Mouse (Mus musculus) brain, embryonic 14.5 days (tissue): ENCODE results near the gene Ecm1. TPM values are rescaled to one million over a fixed set of nuclear protein-coding genes. Genes with fewer than 3 reads are reported as not detected.

Experiments used
- DNase-seq: peaks from one replicate; pipeline ENCODE4 v3.0.0-alpha.2; 2011; ENCODE audit warnings: low read depth
- CTCF ChIP-seq: fragments of 200-500 bp; IDR thresholded peaks from 2 replicates; pipeline ENCODE4 v1.5.1; 2012; ENCODE audit warnings: inconsistent platforms, mild to moderate bottlenecking, moderate library complexity, borderline replicate concordance; ENCODE audit not compliant: insufficient read depth, insufficient read length; ENCODE audit errors: extremely low read depth
- POLR2A ChIP-seq: fragments of 200-500 bp; IDR thresholded peaks from 2 replicates; pipeline ENCODE4 v1.6.1; 2012; ENCODE audit warnings: mild to moderate bottlenecking, inconsistent platforms, borderline replicate concordance; ENCODE audit not compliant: poor library complexity, insufficient read depth, insufficient read length, severe bottlenecking; ENCODE audit errors: extremely low read depth
- polyA plus RNA-seq: library from polyadenylated mRNA; depleted of rRNA; stranded (reverse); fragments of >200 nt; gene quantifications from 2 replicates; pipeline ENCODE4 v1.2.3, GENCODE M21; 2012

The Ecm1 gene
- polyA plus RNA-seq, 1 experiment: 20.2 TPM

DNA sequence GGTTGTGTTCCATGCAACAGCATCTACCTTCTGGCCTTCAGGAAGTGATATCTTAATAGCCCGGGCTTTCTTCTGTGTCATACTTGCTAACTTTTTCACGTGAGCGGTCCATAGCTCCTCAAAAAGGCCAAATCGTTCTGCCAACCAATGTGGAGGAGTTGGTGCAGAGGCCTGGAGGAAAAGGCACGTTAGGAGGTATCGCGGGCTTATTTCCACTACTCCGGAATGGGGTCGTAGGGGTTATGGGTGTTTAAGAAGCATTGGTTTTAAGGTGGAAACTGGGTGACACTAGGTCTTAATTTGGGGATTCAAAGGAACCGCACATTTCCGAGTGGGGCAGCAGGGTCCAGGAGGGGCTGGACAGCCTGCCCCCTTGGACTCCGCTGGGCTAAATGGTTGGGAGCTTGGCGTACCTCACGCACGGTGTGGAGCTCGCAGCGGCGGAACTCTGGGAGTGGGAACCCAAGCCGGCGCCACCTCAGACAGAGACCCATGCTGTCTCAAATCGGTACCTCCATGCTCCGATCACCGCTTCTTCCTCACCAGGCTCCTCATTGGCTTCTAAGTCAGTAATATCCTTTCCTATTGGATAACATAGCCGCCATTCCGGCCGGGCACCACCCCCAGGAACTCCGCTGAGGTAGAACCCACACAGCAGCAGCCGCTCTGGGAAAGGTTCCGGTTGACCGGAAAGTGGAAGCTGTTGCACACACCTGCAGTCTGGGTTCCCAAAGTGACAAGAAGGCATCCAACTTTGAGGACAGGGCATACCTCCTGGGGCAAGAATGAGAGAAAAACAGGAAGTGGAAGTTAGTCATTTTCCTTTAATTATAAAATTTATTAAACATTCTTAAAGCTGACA, 15.2 kb upstream of the Ecm1 start:
- DNase-seq: peak; percentile 98
- no peak for TF ChIP-seq CTCF
- peak; percentile 48; the same call in 1 of the 2 replicates for TF ChIP-seq POLR2A

DNA sequence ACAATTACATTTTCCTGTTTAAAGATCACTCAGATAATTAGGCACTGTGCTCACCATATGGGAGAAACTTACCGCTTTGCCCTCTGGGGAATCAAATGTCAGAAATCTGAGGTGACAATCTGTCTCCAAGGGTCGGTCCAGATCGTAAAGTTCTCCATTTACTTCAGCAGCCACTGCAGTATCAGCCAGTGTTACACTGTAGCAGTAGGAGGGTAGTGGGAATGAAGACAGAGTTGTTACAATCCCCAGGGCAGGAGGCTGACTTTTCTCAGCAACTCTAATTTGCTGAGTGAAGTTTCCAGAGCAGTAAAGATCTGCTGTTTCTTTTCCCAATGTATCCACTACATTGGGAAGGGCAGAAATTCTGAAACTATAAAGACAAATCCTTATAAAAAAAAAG, 13.6 kb upstream of the Ecm1 start:
- TF ChIP-seq CTCF: no peak
- TF ChIP-seq POLR2A: no peak
- DNase-seq: no peak

DNA sequence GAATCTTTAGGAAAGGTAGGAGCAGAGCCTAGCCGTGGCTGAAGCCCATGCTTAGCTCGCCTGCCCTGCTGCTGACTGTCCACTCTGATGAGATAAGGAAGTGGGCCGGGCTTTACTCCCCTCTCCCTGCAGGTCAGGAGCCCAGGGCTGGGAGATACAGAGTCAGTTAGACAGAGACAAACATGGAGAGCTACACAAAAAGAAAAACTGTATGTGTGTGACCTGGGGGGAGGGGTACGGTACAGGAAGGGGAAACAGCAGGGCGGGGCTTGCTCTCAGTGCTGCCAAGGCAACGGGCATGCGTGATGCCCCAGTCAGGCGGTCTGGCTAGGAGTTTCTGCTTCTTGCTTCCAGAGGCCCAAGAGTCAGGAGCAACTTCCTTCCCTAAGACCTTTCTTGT, 1.0 kb upstream of the Ecm1 start:
- TF ChIP-seq CTCF: no peak
- no peak for TF ChIP-seq POLR2A
- DNase-seq: no peak

DNA sequence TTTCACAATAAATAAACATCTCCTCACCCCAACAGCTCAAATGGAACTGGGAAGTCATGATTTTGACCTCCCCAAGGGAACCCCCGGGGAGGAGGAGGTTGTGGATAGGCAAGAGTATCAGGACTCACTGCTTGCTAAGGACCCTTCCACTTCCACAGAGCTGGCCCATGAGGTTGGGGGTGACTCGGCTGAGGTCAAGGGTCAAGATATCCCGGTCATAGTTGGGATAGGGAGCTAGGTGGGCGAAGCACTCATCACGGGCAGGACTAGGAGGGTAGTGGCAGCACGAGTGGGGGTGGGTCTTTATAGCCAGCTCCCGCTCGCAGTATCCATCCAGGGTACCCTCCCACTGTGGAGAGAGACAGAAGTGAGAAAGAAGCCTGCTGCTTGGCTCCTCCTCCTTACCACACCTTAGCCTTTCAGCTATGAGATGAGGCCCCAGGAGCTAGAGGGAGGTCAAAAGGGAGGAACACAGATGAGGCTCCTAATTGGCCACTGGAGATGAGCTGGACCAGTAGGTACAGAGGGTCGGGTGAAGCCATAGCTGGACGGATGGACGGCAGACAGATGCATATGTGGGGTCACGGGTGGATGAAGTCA, 4.2 kb downstream of the Ecm1 start:
- DNase-seq: no peak
- TF ChIP-seq CTCF (no peak), POLR2A (no peak)

DNA sequence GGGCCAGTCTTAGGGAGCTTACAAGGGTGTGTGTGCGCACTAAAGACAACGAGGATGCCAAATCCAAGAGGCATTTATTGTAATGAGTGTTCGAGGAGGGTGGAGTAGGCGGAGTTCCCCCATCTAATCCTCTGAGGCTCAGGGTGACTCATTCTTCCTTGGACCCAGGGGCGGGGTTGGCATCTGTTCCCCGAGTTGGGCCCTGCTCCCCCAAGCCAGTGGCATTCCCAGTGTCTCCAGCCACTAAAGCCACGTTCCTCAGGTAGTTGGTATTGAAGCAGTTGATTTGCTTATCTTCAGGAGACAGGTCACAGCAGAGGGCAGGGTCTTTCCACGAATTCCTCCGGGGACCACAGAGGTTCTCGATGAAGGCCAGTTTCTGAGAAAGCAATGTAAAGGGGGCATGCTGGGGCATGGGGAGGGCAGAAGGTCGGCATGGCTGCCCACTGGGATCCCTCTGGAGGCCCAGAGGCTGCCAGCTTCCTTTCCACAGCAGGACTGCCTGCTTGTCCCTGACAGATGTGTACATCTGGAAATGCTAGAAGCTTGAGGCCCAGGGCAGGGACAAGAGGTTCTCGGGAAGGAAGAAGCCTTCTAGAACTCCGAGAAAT, 5.2 kb downstream of the Ecm1 start:
- TF ChIP-seq POLR2A (no peak), CTCF (no peak)
- no peak for DNase-seq

DNA sequence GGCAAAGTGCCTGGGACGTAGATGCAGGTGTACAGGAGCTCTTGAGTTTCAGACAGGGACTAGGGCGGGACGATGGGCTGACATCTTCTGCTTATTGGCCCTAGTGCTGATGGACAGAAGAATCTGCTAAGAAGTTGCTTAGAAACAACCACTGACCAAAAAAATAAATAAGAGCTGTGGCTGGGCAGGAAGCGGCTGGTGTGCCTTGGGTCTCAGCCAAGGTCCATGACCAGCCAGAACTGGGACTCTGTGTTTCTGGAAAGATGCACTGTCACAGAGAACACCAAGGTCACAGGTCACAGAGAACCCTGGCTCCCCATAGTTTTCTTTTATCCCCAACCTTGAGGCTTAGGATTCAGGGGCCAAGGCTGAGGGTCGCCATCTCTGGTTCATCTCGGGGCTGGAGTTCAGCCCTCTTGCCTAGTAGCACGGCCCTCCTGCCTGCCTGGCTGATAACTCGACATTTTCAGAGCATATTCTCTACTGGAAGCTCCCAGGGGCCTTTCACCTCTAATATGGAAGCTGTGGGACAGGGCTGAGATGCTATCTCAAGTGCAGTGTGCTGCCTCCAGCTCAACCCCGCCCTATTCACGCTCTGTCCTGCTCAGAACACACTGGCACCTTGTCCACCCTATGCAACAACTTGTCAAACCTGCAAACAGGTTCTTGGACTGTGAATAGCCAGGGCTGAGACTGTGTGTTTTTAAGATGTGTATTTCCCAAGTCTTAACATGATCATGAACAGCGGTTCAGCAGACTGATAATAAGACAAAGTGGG, 6.4 kb downstream of the Ecm1 start:
- DNase-seq: no peak

DNA sequence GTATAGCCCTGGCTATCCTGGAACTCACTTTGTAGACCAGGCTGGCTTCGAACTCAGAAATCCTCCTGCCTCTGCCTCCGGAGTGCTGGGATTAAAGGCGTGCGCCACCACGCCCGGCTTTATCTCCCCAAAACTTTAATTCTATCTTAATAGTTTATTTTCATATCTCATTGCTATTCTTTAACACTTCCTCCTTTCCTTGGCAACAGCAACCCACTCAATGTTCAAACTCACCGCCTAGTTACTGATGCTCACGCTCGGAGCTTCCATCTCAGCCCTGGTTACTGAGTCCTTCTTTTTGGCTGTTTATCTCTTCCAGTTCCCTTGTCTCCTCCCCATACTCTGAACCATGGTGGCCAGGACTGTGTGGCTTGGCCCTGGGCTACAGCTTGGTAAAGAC, 7.1 kb downstream of the Ecm1 start:
- TF ChIP-seq POLR2A (no peak), CTCF (no peak)
- DNase-seq: no peak

More for the DNA sequence above, 6.4 kb downstream of the Ecm1 start:
- TF ChIP-seq POLR2A: no peak
- no peak for TF ChIP-seq CTCF

DNA sequence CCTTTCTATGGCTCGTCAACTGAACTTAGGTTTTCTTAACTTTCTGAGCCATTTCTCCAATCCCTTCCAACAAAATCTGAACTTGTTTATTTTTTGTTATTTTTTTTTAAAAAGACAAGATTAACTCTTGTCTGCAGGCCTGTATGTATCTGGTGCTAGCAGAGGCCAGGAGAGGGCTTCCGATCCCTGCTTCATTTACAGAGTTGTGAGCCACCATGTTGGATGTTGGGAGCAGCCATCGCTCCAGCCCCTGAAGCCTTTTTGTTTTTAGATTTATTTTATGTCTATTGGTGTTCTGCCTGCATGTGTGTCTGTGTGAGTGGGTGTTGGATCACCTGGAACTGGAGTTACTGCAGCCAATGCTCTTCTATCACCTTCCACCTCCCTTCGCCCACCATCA, 7.6 kb downstream of the Ecm1 start:
- DNase-seq: no peak
- TF ChIP-seq POLR2A (no peak), CTCF (no peak)

DNA sequence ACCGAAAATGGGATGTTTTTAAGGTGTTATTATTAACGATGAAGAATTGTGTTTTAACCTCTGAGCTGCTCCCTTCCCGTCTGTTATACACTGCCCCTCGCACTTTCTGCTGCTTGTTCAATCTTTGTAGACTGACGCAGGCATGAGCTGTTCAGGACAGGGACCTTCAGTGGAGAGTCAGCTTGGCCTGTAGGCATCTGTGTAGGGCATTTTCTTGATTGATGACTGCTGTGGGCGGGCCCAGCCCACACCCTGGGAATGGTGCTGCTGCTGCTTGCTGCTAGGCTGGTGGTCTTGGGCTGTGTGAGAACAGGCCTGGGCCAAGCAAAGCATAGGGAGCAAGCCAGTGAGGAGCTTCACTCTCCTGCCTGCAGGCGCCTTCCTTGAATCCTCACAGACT, 8.9 kb downstream of the Ecm1 start:
- DNase-seq: no peak
- no peak for TF ChIP-seq POLR2A
- no peak for TF ChIP-seq CTCF

DNA sequence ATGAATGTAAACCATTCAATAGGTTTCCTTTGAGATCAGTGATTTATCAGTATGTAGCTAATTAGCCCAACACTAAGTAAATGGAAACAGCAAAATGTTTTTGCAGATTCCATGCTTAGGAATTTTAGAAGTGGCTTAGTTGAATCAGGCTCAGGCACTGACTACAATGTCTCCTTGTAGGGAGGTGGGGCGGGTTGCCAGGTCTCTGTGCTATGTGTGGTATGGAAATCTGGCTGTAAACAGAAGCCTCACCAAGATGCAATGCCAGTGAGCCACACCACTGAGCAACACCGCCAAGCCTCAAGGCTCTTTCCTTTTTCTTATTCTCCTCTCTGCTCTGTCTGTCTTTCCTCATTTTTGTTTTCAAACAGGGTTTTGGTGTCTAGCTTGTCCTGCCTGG, 10.5 kb downstream of the Ecm1 start:
- no peak for TF ChIP-seq POLR2A
- TF ChIP-seq CTCF: no peak
- DNase-seq: peak; percentile 28

DNA sequence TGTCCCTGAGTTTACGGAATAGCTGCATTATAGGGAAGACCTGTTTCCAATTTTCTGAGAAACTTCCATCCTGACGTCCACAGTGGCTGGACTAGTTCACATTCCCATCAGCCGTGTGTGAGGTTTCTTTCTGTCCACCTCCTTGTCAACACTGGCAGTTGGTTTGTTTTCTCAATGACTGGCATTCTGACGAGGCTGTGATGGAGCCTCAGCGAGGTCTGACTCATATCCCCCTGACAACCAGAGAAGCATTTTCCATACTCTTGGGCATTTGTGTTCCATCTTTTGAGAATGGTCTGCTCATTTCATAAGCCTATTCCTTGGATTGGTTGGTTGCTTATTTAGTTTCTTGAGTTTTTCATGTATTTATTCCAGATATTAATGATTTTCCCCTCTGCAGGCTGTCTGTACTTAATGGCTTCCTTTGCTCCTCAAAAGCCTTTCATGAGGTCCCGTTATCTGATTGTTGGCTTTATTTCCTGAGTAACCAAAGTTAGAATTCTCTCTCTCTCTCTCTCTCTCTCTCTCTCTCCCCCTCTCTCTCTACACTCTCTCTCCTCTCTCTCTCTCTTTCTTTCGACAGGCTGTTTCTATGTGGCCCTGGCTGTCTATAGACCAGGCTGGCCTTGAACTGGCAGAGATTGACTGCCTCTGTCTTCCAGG, 12.5 kb downstream of the Ecm1 start:
- no peak for DNase-seq
- TF ChIP-seq CTCF (no peak), POLR2A (no peak)

DNA sequence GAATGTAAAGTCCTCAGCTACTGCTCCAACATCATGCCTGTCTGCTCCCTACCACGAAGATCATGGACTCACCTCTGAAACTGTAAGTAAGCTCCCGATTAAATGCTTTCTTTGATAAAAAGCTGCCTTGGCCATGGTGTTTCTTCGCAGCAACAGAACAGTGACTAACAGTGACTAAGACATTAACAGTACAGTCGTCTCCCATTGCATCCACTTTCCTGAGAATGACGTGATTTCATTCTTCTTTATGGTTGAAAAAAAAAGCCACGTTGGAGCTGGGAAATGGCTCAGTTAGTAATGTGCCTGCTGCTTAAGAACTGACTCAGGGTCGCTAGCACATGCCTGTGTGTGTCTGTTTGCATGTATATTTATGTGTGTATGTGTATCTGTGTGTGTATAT, 13.5 kb downstream of the Ecm1 start:
- no peak for DNase-seq
- no peak for TF ChIP-seq POLR2A
- no peak for TF ChIP-seq CTCF
